Mouse (Mus musculus) urinary bladder, adult 2 months (tissue): Measurements from ENCODE around the gene Rab8a. TPM values are rescaled to one million over a fixed set of nuclear protein-coding genes. Genes with fewer than 3 reads are reported as not detected.

Experiments
- DNase-seq: peaks from one replicate; pipeline ENCODE4 v3.0.0; 2022; ENCODE audit warnings: low spot score
- polyA plus RNA-seq: library from polyadenylated mRNA; depleted of rRNA; stranded (reverse); fragments of >200 nt; gene quantifications from 2 replicates; pipeline ENCODE4 v1.2.3, GENCODE M21; 2012

Gene Rab8a
- polyA plus RNA-seq, 1 experiment: 82.2 TPM

GRCm38 (mm10) chr8:72146056-72146455, 14.9 kb upstream of the Rab8a start:
- DNase-seq: no peak

- DNase-seq: no peak
Observed at GRCm38 (mm10) chr8:72146556-72146955, 14.4 kb upstream of the Rab8a start.

- DNase-seq: no peak
Observed at GRCm38 (mm10) chr8:72147266-72147665, 13.7 kb upstream of the Rab8a start.

DNA sequence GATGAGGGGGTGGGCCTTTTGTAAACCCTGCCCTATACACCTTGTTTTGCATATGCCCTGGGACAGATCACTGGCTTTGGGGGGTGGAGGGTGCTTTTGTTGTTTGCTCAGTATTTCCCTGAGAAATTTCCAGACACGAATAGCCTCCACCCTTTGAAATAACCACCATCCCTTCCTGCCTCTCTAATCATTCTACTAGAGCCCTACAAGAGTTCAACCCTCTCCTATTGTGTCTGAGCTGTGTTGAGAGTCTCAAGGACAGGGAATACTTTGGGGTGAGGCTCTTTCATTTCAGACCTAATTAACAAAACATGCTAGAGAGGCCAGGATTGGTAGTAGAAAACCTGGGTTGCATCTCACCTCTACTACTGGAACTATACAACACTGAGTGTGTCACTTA, 11.9 kb upstream of the Rab8a start:
- DNase-seq: no peak

DNA sequence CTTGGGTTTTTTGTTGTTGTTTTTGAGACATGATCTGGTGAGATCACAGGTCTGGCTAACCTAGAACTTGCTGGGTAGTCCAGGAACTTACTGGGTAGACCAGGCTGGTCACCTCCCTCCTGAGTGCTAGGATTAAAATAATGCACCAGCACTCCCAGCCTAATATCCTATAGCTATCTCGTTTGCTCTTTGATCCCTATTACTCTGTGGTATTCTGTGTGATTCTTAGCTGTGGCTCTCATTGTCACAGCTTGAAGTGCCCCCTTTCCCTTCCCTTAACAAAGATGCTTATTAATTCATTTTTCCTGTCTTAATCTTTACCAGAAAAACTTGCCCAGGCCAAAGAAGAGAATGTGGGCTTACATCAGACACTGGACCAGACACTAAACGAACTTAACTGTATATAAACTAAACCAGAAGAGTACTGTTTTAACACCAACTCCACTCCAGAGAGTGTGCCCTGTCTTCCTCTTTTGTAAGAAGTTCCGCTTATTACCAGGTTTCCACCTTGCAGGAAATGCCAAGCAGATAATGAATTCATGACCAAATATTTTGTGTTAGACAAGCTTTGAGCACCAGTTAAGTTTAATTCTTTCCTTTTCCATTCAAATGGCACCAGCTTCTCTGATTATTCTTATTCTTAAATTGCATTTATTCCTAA, 9.5 kb upstream of the Rab8a start:
- no peak for DNase-seq

- DNase-seq: no peak
Observed at GRCm38 (mm10) chr8:72153382-72153781, 7.6 kb upstream of the Rab8a start.

- no peak for DNase-seq
Observed at GRCm38 (mm10) chr8:72158096-72158495, 2.9 kb upstream of the Rab8a start.

DNA sequence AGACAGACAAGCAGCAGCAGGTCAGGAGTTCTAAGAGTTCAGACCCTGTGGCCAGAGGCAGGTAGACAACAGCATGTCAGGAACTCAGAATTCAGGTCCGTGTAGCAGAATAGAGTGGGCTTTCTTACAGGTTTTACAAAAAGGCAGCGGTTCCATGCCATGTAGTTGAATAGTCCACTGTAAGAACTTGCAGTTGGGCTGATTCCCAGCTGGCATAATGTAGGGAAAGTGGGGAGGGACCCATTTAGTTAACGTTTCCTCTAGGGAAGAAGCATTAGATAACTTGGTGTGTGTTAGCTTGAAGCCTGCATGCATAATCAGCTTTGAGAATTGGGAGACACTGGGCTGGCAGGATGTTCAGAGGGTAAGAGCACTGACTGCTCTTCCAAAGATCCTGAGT, 2.3 kb upstream of the Rab8a start:
- no peak for DNase-seq

DNA sequence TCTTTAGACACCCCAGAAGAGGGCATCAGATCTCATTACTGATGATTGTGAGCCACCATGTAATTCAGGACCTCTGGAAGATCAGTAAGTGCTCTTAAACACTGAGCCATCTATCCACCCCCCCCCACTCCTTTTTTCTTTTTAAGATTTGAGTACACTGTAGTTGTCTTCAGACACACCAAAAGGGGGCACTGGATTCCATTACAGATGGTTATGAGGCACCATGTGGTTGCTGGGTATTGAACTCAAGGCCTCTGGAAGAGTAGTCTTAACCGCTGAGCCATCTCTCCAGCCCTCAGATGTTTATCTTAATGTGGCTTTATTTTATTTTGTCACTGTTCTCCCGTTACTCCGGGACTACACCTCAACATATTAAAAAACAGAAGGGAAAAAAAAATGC, 993 bp upstream of the Rab8a start:
- DNase-seq: no peak

DNA sequence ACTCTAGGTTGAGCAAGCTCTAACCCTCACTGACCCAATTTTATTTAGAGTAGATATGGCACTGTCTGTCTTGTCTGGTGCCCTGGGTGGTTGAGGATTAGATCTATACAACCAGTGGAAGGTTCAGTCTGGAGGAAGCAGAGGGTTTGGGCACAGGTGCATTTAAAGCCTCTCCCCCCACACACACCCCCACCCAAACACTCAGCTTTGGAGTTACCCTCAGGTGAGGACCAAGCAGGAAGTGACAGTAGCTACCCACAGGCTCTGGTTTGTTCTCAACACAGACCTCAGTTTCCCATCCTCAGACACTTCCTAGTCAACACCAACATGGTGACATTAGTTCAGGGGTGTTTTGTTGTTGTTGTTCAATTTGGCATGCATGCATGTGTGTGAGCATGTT, 1.8 kb downstream of the Rab8a start:
- no peak for DNase-seq

DNA sequence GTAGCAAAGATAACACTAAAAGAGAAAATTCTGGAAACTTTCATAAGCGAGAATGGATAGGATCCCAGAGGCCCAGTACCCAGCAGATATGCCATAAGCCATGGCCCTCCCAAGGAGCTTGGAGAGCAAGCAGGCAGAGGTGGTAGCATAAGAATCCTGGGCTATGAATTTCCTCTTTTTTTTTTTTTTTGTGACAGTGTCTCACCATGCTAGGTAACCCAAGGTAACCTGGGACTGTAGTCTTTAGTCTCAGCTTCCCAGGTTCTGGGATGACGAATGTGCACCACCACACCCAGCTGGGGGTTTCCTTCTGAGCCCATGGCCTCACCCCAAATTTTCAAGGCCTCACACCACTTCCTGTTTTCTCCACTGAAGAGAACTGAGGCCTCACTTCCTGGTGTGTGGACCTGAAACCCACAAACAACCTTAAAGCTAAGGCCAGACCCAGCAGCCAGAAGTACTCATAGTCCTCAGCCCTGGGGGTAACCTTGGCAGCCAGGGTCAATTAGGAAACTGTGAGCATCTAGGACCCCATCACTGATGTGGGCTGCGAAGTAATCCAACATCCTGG, 8.2 kb downstream of the Rab8a start:
- DNase-seq: no peak

GRCm38 (mm10) chr8:72169681-72170249, 8.8 kb downstream of the Rab8a start:
- DNase-seq: no peak

GRCm38 (mm10) chr8:72177346-72177925, 16.4 kb downstream of the Rab8a start:
- no peak for DNase-seq

DNA sequence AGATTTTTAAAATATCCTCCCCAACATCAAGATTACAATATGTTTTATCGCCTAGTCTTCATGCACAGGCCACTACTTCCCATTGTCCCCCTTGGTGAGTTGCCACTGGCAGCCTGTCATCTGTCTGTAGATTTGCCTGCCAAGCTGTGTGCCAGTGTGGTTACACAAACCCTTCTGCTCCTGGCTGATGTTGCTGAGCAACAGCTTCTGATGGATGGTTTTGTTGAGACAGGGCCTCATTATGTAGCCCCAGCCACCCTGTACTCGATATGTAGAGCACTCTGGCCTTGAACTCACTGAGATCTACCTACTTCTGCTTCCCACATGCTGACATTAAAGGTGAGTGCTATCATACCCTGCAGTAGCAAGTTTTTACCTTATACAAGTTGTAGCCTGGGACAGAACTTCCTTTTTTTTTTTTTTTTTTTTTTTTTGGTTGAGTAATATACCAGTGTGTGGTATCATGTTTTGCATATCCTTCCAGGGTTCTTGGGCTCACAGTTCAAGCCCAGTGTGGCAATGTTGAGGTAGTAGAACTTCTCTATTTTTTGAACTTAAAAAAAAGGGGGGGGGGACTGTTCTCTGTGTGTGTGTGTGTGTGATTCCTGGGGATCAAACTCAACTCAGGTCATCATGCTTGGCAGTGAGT, 22.7 kb downstream of the Rab8a start:
- no peak for DNase-seq

- no peak for DNase-seq
Observed at GRCm38 (mm10) chr8:72187793-72188331, 26.9 kb downstream of the Rab8a start.

DNA sequence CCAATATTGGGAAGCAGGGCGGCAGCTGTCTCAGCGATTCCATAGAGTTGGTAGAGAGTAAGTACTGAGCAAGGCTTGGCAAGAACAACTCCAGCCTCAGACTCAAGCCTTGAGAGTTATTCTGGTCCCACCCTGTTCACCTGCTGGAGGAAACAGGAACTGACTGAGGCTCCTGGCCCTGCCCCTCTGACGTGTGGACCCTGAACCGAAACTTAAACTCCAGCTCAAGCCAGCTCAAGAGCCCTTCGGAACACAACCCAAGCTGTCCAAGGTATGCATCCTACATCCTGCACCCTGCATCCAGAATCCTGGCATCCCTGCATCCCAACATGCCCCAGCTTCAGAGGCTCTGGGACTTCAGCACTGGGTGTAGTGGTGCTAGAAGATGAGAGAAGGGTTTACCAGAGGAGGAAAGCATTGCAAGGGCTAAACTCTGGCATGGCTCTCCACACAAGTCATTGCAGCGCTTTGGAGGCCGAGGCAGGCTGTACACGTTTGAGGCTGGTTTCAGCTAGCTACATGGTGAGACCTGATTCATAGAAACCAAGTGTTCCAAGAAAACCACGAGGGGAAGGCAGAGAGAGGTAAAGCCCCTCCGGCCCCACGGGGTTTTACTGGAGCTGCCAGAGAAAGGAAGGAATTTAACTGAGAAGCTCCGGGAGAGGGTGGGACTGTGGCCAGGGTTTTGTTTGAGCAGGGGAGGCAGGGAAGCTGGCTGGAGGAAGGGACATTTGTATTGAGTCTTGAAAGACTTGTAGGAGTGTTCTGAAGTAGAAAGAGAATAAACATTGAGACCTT, 28.6 kb downstream of the Rab8a start, which contains the start of gene Hsh2d:
Gene Hsh2d, plus strand, starts transcription at position 222 of the 798 bp plus-strand sequence.
- no peak for DNase-seq

GRCm38 (mm10) chr8:72190215-72190539, 29.2 kb downstream of the Rab8a start:
- DNase-seq: no peak

GRCm38 (mm10) chr8:72192065-72192464, 31.1 kb downstream of the Rab8a start:
- DNase-seq: no peak

- DNase-seq: no peak
Observed at GRCm38 (mm10) chr8:72197997-72198396, 37.0 kb downstream of the Rab8a start.

DNA sequence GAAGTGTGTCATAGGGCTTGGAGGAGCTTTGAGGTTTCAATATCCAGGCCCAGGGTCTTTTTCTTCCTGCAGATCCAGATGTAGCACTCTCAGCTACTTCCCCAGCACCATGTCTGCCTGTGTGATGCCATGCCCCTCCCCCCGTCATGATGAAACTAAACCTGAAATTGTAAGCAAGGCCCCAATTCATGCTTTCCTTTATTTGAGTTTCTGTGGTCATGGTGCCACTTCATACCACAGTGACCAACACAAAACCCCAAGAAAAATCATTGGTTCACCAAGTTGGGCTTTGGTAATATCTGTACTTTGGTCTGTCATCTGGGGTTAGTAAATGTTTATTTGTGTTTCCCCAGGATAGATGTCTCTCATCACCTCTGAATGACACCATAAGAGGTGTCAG, 47.6 kb downstream of the Rab8a start:
- no peak for DNase-seq

DNA sequence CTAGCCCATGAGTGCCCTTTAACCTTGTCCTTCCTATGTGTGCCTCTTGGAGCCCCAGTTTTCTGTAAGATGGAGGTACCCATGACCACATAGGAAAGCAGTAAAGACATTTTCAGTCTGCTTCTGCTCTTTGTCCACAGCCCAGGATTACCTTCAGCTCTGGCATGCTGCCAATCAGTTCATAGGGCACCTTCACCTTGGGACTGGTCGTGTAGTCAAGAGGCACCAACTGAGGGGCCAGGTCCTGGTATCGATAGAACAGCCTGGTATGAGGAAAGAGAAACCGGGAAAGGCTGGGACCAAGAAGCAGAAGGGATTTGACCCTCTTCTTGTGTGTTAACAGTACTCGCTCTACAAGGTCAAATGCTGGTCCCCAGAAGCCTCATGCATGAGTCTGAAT, 49.2 kb downstream of the Rab8a start:
- DNase-seq: no peak

- no peak for DNase-seq
Observed at GRCm38 (mm10) chr8:72210710-72211109, 49.7 kb downstream of the Rab8a start.
